Mouse (Mus musculus): ENCODE data around the gene Gm12248.

Gene Gm12248

DNA sequence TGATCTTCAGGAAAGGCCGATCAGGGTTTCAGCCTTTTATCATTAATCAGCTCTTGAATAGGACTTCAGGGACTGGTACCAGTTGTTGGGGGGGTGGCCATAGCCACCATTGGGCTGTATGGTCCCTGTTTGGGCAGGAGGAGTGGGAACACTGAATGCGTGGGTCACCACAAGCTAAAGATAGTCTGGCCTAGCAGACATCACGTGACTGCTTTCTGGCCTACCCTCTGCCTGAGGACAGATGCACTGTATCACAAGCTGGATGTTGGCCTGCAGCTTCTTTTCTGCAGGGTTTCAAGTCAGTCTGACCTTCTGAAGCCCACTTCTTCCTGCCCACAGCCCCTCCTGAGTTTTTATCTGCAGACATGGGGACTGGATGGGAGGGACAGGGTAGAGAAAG, 59.3 kb downstream of the Gm12248 start:
- DNase-seq (ENCODE audit: low spot score in 2 of 2) = no peak

DNA sequence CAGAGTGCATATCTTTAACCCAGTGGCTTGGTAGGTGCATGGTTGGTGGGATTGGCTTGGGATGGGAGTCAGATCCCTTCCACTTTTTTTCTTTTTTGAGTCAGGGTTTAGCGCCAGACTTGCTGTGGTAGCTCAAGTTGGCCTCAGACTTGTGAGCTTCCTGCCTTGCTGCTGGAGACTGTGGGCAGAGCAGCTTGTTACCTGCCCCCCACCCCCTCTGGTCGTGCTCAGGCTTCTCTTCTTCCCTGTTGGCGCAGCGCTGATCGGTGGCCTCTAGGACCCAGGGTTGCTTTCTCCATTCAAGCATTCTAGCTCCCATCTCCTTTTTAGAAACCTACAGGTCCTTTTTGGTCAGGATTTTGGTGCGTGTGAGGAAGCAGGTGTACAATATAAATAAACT, 61.8 kb downstream of the Gm12248 start:
- DNase-seq (ENCODE audit: low spot score in 2 of 2) = no peak

DNA sequence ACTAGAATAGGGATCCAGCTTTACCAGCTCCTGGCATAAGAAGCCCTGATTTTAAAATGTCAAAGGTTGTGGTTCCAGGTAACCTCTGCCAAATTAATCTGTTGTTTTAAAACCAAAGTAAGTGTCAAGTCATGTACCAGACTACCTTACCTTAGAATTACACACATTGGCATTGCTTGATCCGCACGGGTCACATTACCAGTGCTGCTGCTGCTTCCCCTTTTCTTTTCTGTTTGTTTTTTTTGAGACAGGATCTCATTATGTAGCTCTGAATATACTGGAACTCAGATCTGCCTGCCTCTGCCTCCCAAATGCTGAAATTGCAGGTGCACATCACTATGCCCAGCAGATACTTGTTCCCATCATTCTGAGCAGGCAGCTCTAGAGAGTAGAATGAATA, 63.1 kb downstream of the Gm12248 start:
- DNase-seq (ENCODE audit: low spot score in 2 of 2) = no peak

DNA sequence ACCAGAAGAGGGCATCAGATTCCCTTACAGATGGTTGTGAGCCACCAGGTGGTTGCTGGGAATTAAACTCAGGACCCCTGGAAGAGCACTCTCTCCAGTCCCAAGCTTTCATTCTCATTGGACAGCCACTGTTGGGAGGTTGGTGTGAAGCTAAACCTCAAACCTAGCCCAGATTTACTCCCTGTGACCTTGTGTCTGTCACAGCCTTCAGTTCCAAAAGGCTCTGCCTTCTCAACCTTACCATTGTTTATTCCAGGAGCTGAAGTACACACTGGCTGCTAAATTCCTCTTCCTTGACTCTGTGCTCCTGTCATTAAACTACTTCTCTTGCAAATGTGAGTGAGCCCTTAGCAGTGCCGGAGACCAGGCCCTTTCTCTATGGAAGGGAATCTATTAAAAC, 64.0 kb downstream of the Gm12248 start:
- DNase-seq (ENCODE audit: low spot score in 2 of 2) = no peak

DNA sequence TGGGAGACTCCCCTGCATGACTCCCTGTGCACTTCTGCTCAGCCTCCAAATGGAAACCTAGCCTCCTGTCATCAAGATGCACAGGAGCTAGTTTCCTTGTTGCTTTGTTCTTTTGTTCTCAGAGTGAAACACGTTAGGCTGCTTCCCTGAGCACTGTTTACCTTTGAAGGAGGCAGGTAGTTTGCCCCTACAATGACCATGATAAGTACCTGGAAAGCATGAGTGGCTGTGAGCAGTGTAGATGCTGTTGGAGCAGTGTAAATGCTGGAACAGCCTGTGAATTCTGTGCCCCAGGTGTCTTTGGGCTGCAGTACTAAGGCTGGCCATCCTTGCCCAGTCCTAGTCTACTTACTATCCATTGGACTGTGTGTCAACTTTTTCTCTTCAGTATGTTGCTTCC, 66.1 kb downstream of the Gm12248 start:
- no peak for DNase-seq (ENCODE audit: low spot score in 2 of 2)

DNA sequence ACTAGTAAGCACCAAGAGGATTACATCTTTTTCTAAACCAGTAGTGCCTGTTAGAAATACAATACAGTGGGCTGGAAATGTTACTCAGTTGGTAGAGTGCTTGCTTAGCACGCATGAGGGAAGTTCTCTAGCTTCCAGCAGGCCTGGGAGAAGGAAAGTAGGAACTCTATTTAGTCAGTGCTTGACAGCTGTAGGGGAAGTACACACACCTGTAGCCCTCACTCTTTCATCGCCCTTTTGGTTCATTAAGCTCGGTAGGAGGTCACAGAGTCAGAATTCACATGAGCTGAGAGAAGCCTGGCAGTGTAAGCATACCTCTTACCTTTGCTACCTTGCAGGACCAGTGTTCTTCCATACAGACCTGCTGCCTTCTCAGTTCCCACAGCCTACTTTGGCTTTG, 66.6 kb downstream of the Gm12248 start:
- no peak for DNase-seq (ENCODE audit: low spot score in 2 of 2)

DNA sequence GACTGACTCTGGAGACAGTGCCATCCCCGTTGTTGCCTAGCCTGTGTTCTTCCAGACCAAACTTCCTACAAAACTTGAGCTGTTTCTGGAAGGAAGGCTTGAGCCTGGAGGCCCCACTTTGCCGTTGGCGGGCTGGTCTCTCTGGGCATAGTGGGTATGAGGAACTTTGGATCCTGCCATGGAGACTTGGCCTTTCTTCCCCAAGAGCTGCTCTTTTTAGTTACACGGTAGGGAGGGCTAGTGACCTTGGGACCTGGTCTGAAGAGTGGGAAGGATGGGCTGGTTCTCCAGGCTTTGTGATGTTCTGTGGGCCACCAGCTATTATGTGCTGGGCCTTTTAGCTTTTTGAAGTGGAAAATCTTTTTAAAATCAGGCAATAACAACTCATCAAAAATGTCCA, 67.1 kb downstream of the Gm12248 start:
- DNase-seq (ENCODE audit: low spot score in 2 of 2) = no peak

DNA sequence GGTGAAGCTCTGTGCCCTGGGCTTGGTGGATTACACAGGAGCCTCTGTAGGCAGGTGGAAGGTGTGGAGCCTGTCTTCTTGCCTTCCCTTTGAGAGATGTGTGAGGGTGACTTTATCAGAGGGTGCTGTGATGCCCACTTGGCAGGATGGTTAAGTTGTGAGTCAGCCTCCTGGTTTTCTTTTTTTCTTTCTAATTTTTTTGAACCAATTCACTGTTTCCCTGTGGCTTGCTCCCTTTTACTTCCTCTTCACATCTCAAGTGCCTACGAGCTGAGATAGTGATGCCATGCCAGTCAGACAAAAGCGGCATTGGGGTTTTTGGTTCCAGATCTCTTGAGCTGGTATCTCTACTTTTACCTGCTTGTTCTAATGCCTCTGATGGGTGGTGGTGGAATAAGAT, 68.3 kb downstream of the Gm12248 start:
- DNase-seq (ENCODE audit: low spot score in 2 of 2) = no peak

DNA sequence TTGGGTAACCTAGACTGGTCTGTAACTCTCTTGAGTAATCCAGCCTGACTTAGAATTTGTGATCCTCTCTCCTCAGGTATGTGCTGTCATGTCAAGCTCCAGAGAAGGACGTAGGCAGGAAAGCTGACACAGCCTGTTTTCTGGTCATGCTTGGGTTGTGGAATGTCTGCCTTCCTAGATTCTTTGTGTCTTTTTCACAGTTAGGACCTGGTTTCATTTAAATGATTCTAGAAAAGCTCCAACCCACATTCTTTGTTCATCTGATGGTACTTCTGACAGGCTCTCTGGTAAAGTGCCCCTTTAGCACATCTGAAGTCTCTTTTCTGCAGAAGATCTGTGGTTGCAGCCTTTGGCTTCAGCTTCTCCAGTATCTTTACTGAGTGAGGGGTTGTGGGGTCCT, 68.7 kb downstream of the Gm12248 start:
- no peak for DNase-seq (ENCODE audit: low spot score in 2 of 2)

DNA sequence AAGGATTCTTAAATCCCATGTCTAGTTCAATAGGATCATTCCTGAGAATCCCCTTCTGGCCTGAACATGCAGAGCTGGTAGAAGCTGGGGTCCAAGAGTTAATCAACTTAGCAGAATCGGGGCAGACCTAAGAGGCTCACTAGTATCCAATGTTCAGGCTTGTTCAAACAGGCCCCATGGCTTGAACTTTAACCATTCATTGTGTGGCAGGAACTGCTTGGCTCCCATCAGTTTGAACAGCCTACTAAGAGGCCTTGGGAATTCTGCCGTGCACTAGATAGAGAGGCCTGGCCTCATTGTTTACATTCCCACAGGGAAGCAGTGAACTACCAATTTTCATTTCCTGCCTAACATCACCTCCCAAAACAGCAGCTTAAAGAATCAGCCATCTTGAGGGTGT, 71.3 kb downstream of the Gm12248 start:
- no peak for DNase-seq (ENCODE audit: low spot score in 2 of 2)

DNA sequence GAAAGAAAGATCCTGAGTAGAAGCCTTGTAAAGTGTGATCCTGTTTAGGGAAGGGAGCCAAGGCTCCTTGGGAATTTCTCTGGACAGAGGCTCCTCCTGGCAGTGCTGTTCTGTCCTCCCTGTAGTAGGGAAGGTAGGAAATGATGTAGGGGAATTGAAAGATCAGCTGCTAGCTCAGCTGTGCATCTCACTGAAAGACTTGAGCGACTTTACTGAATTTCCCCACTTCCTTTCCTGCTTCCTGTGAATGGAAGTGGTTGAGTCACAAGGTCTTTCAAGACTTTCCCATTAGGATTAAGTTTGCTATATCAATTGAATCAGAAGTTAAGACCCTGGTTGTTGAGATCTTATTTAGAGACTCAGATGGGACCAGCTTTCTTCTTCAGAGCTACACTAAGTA, 71.8 kb downstream of the Gm12248 start:
- no peak for DNase-seq (ENCODE audit: low spot score in 2 of 2)

DNA sequence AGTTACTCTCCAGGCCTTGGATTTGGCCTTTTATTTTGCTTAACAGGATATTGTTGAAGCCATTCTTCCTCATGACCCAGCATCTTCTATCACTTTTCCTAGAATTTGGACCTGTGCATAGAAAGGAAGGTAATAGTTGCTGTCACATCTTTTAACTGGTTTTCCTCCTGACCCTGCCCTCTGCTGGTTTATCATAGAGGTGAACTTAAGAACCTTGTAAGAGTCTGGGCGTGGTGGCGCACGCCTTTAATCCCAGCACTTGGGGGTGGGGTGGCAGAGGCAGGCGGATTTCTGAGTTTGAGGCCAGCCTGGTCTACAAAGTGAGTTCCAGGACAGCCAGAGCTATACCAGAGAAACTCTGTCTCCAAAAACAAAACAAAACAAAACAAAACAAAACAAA, 74.2 kb downstream of the Gm12248 start:
- DNase-seq (ENCODE audit: low spot score in 2 of 2) = no peak

DNA sequence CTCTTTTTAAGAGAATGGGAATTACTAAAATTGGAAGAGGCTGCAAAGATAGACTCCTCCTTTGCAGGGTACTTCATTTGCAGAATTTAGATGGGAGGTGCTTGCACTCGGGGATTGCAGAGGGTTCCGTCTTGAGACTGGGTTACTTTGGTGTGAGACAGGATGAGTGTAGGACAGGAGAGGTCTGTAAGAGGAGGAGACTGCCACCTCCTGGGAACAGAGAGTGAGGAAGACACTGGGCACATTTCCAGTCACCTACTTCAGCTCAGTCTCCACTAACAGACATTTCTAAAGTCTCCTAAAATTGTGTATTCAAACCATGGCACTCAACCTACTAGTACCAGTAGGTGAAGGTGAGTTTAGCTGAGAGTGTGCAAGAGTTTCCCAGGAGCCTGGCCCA, 74.6 kb downstream of the Gm12248 start:
- no peak for DNase-seq (ENCODE audit: low spot score in 2 of 2)

DNA sequence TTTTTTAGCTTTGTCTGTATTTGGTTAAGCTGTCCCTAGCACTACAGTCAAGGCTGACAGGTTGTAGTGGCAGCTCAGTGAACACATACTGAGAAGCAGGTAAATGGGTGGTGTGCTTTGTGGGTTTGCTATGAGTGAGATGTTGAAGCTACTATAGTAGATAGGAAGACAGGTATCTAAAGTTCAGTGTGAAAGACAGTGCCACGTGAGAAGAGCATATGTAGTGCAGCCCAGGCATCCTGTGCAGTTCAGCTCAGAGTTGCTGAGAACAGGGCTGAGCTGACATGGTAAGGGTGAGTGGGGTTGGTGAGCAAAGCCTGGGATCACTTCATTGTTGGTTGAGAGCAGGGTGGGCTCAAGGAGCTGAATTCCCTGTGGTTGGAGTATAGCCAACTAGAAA, 75.5 kb downstream of the Gm12248 start:
- no peak for DNase-seq (ENCODE audit: low spot score in 2 of 2)

DNA sequence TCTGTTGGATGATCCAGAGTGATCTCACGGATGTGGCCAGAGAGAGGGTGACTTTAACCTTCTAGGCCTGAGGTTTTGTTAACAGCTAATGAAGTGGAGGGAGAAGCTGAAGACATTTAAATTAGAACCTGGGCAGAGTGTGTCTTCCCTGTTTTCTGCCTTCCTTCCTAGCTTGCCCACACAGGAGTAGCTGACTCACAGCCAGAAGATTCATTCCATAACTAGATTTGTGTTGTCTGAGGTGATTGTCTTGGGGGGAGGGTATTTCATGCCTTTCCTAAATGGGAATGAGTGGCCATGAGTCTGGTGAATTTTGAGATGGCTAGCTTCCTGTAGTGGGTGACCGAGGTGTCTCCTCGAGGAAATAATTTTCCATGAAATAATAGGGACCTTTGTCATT, 76.6 kb downstream of the Gm12248 start:
- no peak for DNase-seq (ENCODE audit: low spot score in 2 of 2)

DNA sequence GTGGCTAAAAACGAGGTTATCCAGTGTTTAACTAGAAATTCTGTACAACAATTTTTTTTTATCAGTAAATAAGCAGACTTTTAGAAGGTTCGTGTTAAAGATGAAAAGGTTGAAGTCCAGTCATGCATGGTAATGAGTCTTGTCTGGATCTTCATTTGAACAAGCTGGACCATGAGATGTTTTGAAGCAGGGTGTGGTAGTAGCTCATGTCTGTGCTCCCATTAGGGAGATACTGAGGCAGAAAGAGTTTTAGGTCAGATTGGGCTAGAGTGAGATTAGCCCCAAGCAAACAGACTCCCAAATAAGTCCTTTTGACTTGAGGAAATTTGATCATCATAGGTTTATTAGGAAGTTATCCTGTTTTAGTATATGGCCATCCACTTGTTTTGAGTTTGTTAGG, 77.6 kb downstream of the Gm12248 start:
- DNase-seq (ENCODE audit: low spot score in 2 of 2) = no peak

DNA sequence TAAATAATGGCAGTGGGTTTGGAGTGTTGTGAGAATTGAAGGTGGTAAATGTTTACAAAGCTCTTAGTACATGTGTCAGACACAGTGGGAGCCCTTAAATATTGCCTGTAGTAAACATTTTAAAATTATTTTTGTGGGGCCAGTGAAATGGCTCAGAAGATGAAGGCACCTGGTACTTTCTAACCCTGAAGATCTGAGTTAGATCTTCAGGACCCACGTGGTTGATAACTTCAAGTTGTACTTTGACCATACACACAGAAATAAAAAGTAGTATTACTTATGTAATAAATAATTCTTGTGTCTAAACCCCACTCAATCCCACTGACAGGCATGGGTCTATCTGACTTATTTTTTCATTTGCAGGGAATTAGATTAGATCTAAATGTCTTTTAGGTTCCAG, 78.3 kb downstream of the Gm12248 start:
- DNase-seq (ENCODE audit: low spot score in 2 of 2) = no peak
